In the genomic region with DNA sequence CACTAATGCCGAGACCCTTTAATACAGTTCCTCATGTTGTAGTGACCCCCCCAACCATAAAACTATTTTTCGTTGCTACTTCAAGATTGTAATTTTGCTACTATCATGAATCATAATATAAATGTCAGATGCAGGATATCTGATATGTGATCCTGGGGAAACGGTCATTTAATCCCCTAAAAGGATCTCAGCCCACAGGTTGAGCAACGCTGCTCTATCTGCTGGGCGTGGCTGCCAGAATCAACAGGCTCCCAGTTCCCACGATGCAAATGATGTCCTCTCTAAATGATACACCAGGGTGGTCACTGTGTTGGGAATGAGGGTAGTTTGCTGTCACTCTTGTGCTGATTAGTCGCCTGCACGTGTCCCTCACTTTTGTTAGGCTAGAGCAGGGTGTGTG, we compare ENCODE assay signal across 27 mouse cellular contexts. TPM values are rescaled to one million over a fixed set of nuclear protein-coding genes. Genes with fewer than 3 reads are reported as not detected.
DNase-seq lines count a peak whose midpoint lies in the region; ATAC-seq lines count a peak whose summit lies in the region.
"Had no signal": no experiment of that assay in that cellular context is flagged by ENCODE, and none has a peak within 500 bp of the region (broad histone marks: within the 10 kb centered on the region; RNA-seq: fewer than 3 reads in every experiment).

No protein-coding gene starts in this region.

- H3K36me3 ChIP-seq in hindbrain, embryonic 10.5 days = 0 out of 2 replicates have a peak, but pooled peaks cover 10% of the 10 kb centered on the region
- no peaks in the 10 kb centered on the region for H3K36me3 ChIP-seq in hindbrain, embryonic 14.5 days (replicated peaks; ENCODE audit: control insufficient read depth, insufficient read depth)
- no peaks in the 10 kb centered on the region for H3K36me3 ChIP-seq in midbrain, embryonic 11.5 days (ENCODE audit: control insufficient read depth, insufficient read depth, low read length)
- no peaks in the 10 kb centered on the region for H3K36me3 ChIP-seq in midbrain, embryonic 14.5 days (ENCODE audit: control insufficient read depth, insufficient read depth, low read length)
- H3K36me3 ChIP-seq: embryonic facial prominence, embryonic 13.5 days; embryonic facial prominence, embryonic 15.5 days; forebrain, embryonic 10.5 days; forebrain, embryonic 12.5 days; G1E had no signal

- H3K4me3 ChIP-seq in hindbrain, embryonic 10.5 days = no peak overlapping the region
- no peak overlapping the region for H3K4me3 ChIP-seq in hindbrain, embryonic 14.5 days (replicated peaks; ENCODE audit: low read length)
- H3K4me3 ChIP-seq in midbrain, embryonic 11.5 days (ENCODE audit: low read depth, low read length) = no peak overlapping the region
- H3K4me3 ChIP-seq in midbrain, embryonic 14.5 days (replicated peaks; ENCODE audit: low read depth, low read length) = no peak overlapping the region
- H3K4me3 ChIP-seq: embryonic facial prominence, embryonic 13.5 days; embryonic facial prominence, embryonic 15.5 days; erythroblast, embryonic 14.5 days; forebrain, embryonic 10.5 days; forebrain, embryonic 12.5 days had no signal

- H3K27ac ChIP-seq in hindbrain, embryonic 10.5 days = peak overlapping the region; percentile 90; the same call in 1 of the 2 replicates
- H3K27ac ChIP-seq in hindbrain, embryonic 14.5 days = no peak overlapping the region
- no peak overlapping the region for H3K27ac ChIP-seq in midbrain, embryonic 11.5 days (ENCODE audit: low read depth, low read length)
- H3K27ac ChIP-seq in midbrain, embryonic 14.5 days (replicated peaks; ENCODE audit: low read depth, low read length) = no peak overlapping the region
- H3K27ac ChIP-seq: embryonic facial prominence, embryonic 13.5 days; forebrain, embryonic 12.5 days had no signal

- H3K4me2 ChIP-seq in hindbrain, embryonic 14.5 days (replicated peaks) = no peak overlapping the region
- no peak overlapping the region for H3K4me2 ChIP-seq in midbrain, embryonic 11.5 days
- no peak overlapping the region for H3K4me2 ChIP-seq in midbrain, embryonic 14.5 days (ENCODE audit: low read length)
- H3K4me2 ChIP-seq: embryonic facial prominence, embryonic 13.5 days; embryonic facial prominence, embryonic 15.5 days; forebrain, embryonic 12.5 days had no signal

- no peak for ATAC-seq in hindbrain, embryonic 14.5 days (ENCODE audit: low FRiP score)
- no peak for ATAC-seq in midbrain, embryonic 11.5 days (ENCODE audit: low FRiP score)
- no peak for ATAC-seq in midbrain, embryonic 14.5 days (ENCODE audit: low FRiP score, low TSS enrichment)
- ATAC-seq in granulocyte monocyte progenitor cell, adult 5-6 weeks (replicated peaks; ENCODE audit: poor library complexity, severe bottlenecking) = peak; percentile 23; the same call in 1 of the 2 replicates
- ATAC-seq: activated CD4-positive, CD25-positive, alpha-beta regulatory T cell, adult 4 months; CD4-positive, CD25-positive, alpha-beta regulatory T cell, adult 4 months; forebrain, embryonic 14.5 days; forebrain, embryonic 16.5 days; Patski had no signal

- H3K9ac ChIP-seq in hindbrain, embryonic 14.5 days = no peak overlapping the region
- no peak overlapping the region for H3K9ac ChIP-seq in midbrain, embryonic 11.5 days (ENCODE audit: low read length)
- H3K9ac ChIP-seq in midbrain, embryonic 14.5 days (replicated peaks; ENCODE audit: low read length) = no peak overlapping the region
- H3K9ac ChIP-seq: embryonic facial prominence, embryonic 13.5 days; embryonic facial prominence, embryonic 15.5 days; forebrain, embryonic 12.5 days had no signal

- H3K27me3 ChIP-seq in hindbrain, embryonic 10.5 days (ENCODE audit: insufficient read depth, poor library complexity, severe bottlenecking) = peaks cover 17% of the 10 kb centered on the region; the same call in 1 of the 2 replicates
- no peaks in the 10 kb centered on the region for H3K27me3 ChIP-seq in hindbrain, embryonic 14.5 days (ENCODE audit: control insufficient read depth, insufficient read depth, low read length)
- peaks cover 3% of the 10 kb centered on the region; the same call in 1 of the 2 replicates for H3K27me3 ChIP-seq in midbrain, embryonic 11.5 days (ENCODE audit: control insufficient read depth, insufficient read depth, low read length)
- no peaks in the 10 kb centered on the region for H3K27me3 ChIP-seq in midbrain, embryonic 14.5 days (ENCODE audit: control insufficient read depth, insufficient read depth, low read length)
- H3K27me3 ChIP-seq: embryonic facial prominence, embryonic 15.5 days had no signal

- no peak for DNase-seq in hindbrain, embryonic 10.5 days (ENCODE audit: low spot score)
- no peak for DNase-seq in hindbrain, embryonic 14.5 days (ENCODE audit: low spot score)
- DNase-seq in midbrain, embryonic 11.5 days (ENCODE audit: low spot score, missing footprints) = peak; percentile 86
- no peak for DNase-seq in midbrain, embryonic 14.5 days
- DNase-seq in embryo, embryonic 10 days (ENCODE audit: low spot score) = no peak
- DNase-seq in thymus, adult 18-20 months = no peak
- DNase-seq: adrenal gland, adult 8-10 months; adrenal gland, postnatal 14 days; adrenal gland, postnatal 36 days; cerebellum, adult 11-12 months; cerebellum, adult 2 months; cerebellum, adult 9-10 months; cerebellum, postnatal 10 days; cerebellum, postnatal 25 days; embryo, embryonic 11 days had no signal

- peaks cover 84% of the 10 kb centered on the region for H3K4me1 ChIP-seq in hindbrain, embryonic 10.5 days (replicated peaks)
- peaks cover 45% of the 10 kb centered on the region for H3K4me1 ChIP-seq in hindbrain, embryonic 14.5 days (replicated peaks; ENCODE audit: control insufficient read depth, insufficient read depth, low read length)
- H3K4me1 ChIP-seq in midbrain, embryonic 11.5 days (ENCODE audit: control insufficient read depth, insufficient read depth, low read length) = peaks cover 47% of the 10 kb centered on the region
- H3K4me1 ChIP-seq in midbrain, embryonic 14.5 days (ENCODE audit: control insufficient read depth, insufficient read depth, low read length) = peaks cover 56% of the 10 kb centered on the region

- no peaks in the 10 kb centered on the region for H3K9me3 ChIP-seq in hindbrain, embryonic 10.5 days
- no peaks in the 10 kb centered on the region for H3K9me3 ChIP-seq in hindbrain, embryonic 14.5 days (ENCODE audit: control insufficient read depth, low read length)
- no peaks in the 10 kb centered on the region for H3K9me3 ChIP-seq in midbrain, embryonic 11.5 days (ENCODE audit: control insufficient read depth, low read length)
- H3K9me3 ChIP-seq in midbrain, embryonic 14.5 days (ENCODE audit: control insufficient read depth, low read length) = no peaks in the 10 kb centered on the region
- H3K9me3 ChIP-seq: embryonic facial prominence, embryonic 13.5 days; embryonic facial prominence, embryonic 15.5 days; forebrain, embryonic 10.5 days; forebrain, embryonic 12.5 days had no signal

- WGBS in hindbrain, embryonic 10.5 days = 71% methylated on average over 8 of the region's 8 CpGs
- WGBS in hindbrain, embryonic 14.5 days = 62% methylated on average over 8 of the region's 8 CpGs
- 63% methylated on average over 8 of the region's 8 CpGs for WGBS in midbrain, embryonic 11.5 days
- 53% methylated on average over 8 of the region's 8 CpGs for WGBS in midbrain, embryonic 14.5 days

RNA-seq across cellular contexts. Expression of gene Parvg, which starts 26.4 kb away (rescaled TPM):
- 1.1 TPM in 2 replicates for polyA plus RNA-seq in hindbrain, embryonic 10.5 days (2016; fragmentation: Nextera tagmentation; extraction: Ambion mirVana)
- 0.44 and 0.55 TPM in 2 replicates for polyA plus RNA-seq in hindbrain, embryonic 14.5 days (2014; fragmentation: Nextera tagmentation; extraction: Ambion mirVana)
- polyA plus RNA-seq in midbrain, embryonic 11.5 days (2014; fragmentation: Nextera tagmentation; extraction: Ambion mirVana) = 0.63 and 1.2 TPM in 2 replicates
- 0.72 TPM in 2 replicates for polyA plus RNA-seq in midbrain, embryonic 14.5 days (2014; fragmentation: Nextera tagmentation; extraction: Ambion mirVana)
- 154 and 178 TPM in 2 replicates for total RNA-seq in granulocyte monocyte progenitor cell, adult 5-6 weeks (2014; fragmentation: Nextera tagmentation)
- 215 and 279 TPM in 2 replicates for total RNA-seq in granulocyte monocyte progenitor cell, adult 5-6 weeks (2017)
- total RNA-seq: G1E had no signal
- polyA plus RNA-seq: Patski had no signal
